Mouse (Mus musculus) heart, embryonic 14.5 days (tissue): ENCODE measurements around the gene Shoc2. TPM values are rescaled to one million over a fixed set of nuclear protein-coding genes. Genes with fewer than 3 reads are reported as not detected.

Source experiments
- ATAC-seq: fragments of 200-750 bp; cut with Nextera tagmentation; 2 replicates; pipeline ENCODE4 v1.8.0; 2017; ENCODE audit warnings: low read depth, moderate TSS enrichment; ENCODE audit not compliant: insufficient number of reproducible peaks, insufficient read depth, low FRiP score
- H3K27ac ChIP-seq, 2 experiments: fragments of 200-500 bp in 1 of 2; fragments of 300-500 bp in 1 of 2; sonication (generic) in 1 of 2; replicated peaks in 1 of 2; 2 replicates each; pipeline ENCODE4 v1.5.1; 2012 to 2014; ENCODE audit warnings: low read depth in 2 of 2, low read length in 2 of 2, control low read depth in 1 of 2, mild to moderate bottlenecking in 1 of 2, mixed read lengths in 1 of 2; ENCODE audit not compliant: control insufficient read depth in 1 of 2, insufficient read depth in 1 of 2
- H3K27me3 ChIP-seq: fragments of 300-500 bp; sonication (generic); 2 replicates; pipeline ENCODE4 v1.6.1; 2014; ENCODE audit warnings: mild to moderate bottlenecking, low read length, control low read depth; ENCODE audit not compliant: control insufficient read depth, insufficient read depth
- H3K36me3 ChIP-seq: fragments of 300-500 bp; sonication (generic); 2 replicates; pipeline ENCODE4 v1.6.1; 2014; ENCODE audit warnings: mild to moderate bottlenecking, control low read depth, low read length, mixed read lengths; ENCODE audit not compliant: control insufficient read depth, insufficient read depth
- H3K4me1 ChIP-seq, 2 experiments: fragments of 200-500 bp in 1 of 2; fragments of 300-500 bp in 1 of 2; sonication (generic) in 1 of 2; 2 replicates each; pipeline ENCODE4 v1.6.1; 2012 to 2014; ENCODE audit warnings: low read length in 2 of 2, control low read depth in 1 of 2, mixed read lengths in 1 of 2; ENCODE audit not compliant: control insufficient read depth in 2 of 2, insufficient read depth in 2 of 2
- H3K4me2 ChIP-seq: fragments of 300-500 bp; sonication (generic); 2 replicates; pipeline ENCODE4 v1.6.1; 2014; ENCODE audit warnings: mild to moderate bottlenecking, low read length
- H3K4me3 ChIP-seq, 2 experiments: fragments of 200-500 bp in 1 of 2; fragments of 300-500 bp in 1 of 2; sonication (generic) in 1 of 2; 2 replicates each; pipeline ENCODE4 v1.5.1; 2012 to 2014; ENCODE audit warnings: low read length in 2 of 2, mild to moderate bottlenecking in 2 of 2, control low read depth in 1 of 2, low read depth in 1 of 2, moderate library complexity in 1 of 2; ENCODE audit not compliant: control insufficient read depth in 1 of 2, insufficient read depth in 1 of 2
- H3K9ac ChIP-seq: fragments of 300-500 bp; sonication (generic); 2 replicates; pipeline ENCODE4 v1.6.1; 2014; ENCODE audit warnings: mild to moderate bottlenecking, low read length
- H3K9me3 ChIP-seq: fragments of 300-500 bp; sonication (generic); 2 replicates; pipeline ENCODE4 v1.6.1; 2016; ENCODE audit warnings: low read length, control low read depth; ENCODE audit not compliant: control insufficient read depth
- WGBS: fragments of 180-500 bp; shearing (Covaris S2); extraction: QIAGEN DNeasy Blood & Tissue Kit; methylation state at CpG from one replicate; pipeline ENCODE4 v1.1.7; 2014; 5-methylcytosine and 5-hydroxymethylcytosine counted together
- polyA plus RNA-seq: library from polyadenylated mRNA; unstranded; fragments of >200 nt; fragmentation: Nextera tagmentation; extraction: Ambion mirVana; gene quantifications from 2 replicates; pipeline ENCODE4 v1.2.1, GENCODE M21; 2014

The Shoc2 gene
- polyA plus RNA-seq, 1 experiment from 2014 or later = 41.8 TPM

DNA sequence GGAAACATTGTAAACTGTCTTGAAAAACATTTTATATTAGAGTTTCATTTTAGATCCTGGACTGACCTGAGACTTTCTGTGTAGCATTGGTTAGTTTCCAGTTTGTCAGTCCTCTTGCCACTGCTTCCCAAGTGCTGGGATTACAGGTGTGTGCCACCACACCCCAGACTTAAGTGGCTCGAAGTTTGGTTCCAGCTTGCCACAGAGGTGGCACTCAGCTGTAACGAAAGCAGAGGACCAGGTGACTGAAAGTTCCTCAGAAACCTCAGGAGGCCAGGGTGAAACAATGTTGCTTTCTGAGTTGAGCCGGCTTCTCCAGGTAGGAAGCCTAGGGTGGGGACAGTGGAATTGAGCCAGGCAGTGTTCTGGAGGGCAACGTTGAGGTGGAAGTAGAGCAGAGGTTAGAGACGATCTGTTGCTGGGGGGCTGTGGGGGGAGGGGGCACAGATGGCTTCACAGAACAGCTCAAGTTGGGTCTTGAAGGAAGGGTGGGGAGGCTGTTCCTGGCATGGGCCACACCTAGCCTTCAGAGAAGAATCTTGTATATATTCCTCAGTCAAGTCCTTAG is 128.2 kb downstream of the Shoc2 start:
- Histone ChIP-seq H3K4me2 (no peak overlapping the region), H3K4me1 (peaks cover 0 to 7% of the 10 kb centered on the region in 2 experiments; a peak in 1 of 4 replicates), H3K9ac (no peak overlapping the region), H3K27me3 (no peaks in the 10 kb centered on the region), H3K9me3 (no peaks in the 10 kb centered on the region), H3K27ac (no peak overlapping the region), H3K4me3 (no peak overlapping the region), H3K36me3 (no peaks in the 10 kb centered on the region)
- no peak for ATAC-seq
- 81% methylated on average over 5 of the region's 5 CpGs for WGBS

DNA sequence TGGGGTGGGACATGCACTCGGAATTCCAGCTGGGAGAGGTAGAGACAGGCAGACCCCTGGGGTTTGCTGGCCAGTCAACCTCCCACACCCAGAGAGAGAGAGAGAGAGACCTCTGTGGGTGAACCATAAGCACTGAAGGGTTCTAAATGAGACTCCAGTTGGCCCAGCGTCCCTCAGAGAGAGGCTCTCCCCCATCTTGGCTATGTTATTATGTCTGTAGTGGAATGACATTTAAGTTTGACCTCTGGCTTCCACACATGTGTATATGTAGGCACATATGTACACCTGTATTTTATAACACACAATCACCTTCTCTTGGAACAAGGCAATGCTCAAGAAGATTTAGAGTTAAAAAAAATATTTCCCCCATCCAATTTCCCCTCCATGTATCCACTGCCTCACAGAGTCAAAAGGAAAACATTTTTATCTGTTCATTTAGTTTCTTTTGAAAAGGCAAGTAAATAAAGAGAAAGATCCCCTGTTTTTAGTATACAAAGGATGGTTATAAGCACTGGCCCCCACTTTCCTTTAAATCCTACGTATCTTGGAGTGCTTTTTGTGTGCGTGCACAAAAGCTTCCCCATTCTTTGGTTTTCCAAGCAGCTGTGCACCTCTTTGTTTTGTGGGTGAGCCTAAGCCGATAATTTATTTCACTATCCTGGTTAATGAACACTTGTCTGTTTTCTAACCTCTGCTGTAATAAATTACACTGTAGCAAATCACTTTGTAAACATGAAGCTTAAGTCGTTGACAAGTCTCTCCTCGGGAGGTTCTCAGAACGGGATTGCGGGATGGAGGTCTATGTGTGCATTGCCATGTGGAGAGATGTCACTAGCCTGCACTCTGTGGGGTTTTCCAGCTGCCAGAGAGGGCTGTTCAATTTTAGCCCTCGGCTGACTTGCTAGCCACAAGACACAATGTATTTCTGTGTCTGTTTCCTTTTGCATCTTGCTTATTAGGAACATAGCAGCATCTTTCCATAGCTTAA is 132.6 kb downstream of the Shoc2 start:
- Histone ChIP-seq H3K36me3 (no peaks in the 10 kb centered on the region), H3K4me1 (peaks cover 0 to 7% of the 10 kb centered on the region in 2 experiments; a peak in 1 of 4 replicates), H3K27ac (no peak overlapping the region), H3K9me3 (no peaks in the 10 kb centered on the region), H3K4me3 (no peak overlapping the region), H3K9ac (no peak overlapping the region), H3K4me2 (no peak overlapping the region), H3K27me3 (no peaks in the 10 kb centered on the region)
- no peak for ATAC-seq
- WGBS = 58% methylated on average over 10 of the region's 10 CpGs

DNA sequence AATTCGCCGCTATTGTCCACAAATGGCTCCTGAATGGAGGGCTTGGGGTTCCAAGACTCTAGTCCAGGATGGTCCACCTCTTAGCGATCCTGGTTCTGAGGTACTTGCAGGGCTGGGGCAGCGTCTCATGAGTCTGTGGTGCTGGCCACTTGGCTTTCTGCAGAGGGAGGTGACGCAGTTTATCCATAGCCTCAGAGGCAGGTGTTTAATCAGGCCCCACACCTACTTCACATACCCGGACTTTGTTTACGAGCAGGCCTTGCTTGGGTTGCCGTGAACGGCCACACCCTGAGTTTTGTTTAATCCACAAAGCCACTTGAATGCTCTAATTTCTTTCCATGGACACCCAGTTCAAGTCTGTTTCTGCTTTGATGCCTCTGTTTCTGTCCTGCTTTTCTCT is 137.2 kb downstream of the Shoc2 start:
- H3K27me3 ChIP-seq = no peaks in the 10 kb centered on the region
- H3K9ac ChIP-seq = no peak overlapping the region
- no peak overlapping the region for H3K4me2 ChIP-seq
- H3K4me3 ChIP-seq = no peak overlapping the region
- H3K4me1 ChIP-seq = no peaks in the 10 kb centered on the region
- WGBS = 83% methylated on average over 9 of the region's 9 CpGs
- H3K36me3 ChIP-seq = no peaks in the 10 kb centered on the region
- H3K9me3 ChIP-seq = no peaks in the 10 kb centered on the region
- no peak for ATAC-seq
- H3K27ac ChIP-seq = no peak overlapping the region

DNA sequence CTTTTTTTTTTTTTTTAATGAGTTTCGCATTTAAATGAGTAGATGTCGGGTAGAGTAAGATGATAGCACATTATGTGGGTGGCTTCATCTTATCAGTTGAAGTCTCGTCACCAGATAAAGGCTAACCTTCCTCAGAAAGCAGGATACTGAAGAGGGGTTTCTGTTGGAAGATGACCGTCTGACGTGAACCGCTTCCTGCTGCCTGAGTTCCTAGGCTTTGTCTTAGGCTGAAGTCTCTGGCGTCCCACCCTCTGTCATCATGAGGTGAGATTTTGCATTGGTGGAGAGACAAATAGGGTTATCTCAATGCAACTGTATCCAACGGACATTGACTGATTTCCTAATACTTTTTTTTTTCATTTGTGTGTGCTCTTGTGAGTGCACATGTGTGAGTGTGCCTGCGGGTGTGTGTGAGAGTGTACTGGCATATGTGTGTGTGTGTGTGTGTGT is 137.6 kb downstream of the Shoc2 start:
- no peak overlapping the region for H3K4me2 ChIP-seq
- no peaks in the 10 kb centered on the region for H3K4me1 ChIP-seq
- WGBS = 56% methylated on average over 9 of the region's 9 CpGs
- no peak for ATAC-seq
- no peaks in the 10 kb centered on the region for H3K9me3 ChIP-seq
- H3K27ac ChIP-seq = no peak overlapping the region
- no peak overlapping the region for H3K9ac ChIP-seq
- H3K36me3 ChIP-seq = no peaks in the 10 kb centered on the region
- no peak overlapping the region for H3K4me3 ChIP-seq
- H3K27me3 ChIP-seq = no peaks in the 10 kb centered on the region

Other genes with a start within 250 kb of the Shoc2 start
- gene Pdcd4, start 52.1 kb upstream of the Shoc2 start, polyA plus RNA-seq = 39.6 and 45.6 TPM in 2 replicates
- gene Bbip1, start 321 bp downstream of the Shoc2 start, polyA plus RNA-seq = 61.4 and 73.4 TPM in 2 replicates
- not detected in 2 replicates for gene Adra2a, start 99.8 kb downstream of the Shoc2 start, polyA plus RNA-seq